Mouse (Mus musculus) cerebellum, adult 11-12 months (tissue): ENCODE data around the gene Ggact.

Source experiments
- DNase-seq: peaks from one replicate; pipeline ENCODE4 v3.0.0; 2022

Gene Ggact

DNA sequence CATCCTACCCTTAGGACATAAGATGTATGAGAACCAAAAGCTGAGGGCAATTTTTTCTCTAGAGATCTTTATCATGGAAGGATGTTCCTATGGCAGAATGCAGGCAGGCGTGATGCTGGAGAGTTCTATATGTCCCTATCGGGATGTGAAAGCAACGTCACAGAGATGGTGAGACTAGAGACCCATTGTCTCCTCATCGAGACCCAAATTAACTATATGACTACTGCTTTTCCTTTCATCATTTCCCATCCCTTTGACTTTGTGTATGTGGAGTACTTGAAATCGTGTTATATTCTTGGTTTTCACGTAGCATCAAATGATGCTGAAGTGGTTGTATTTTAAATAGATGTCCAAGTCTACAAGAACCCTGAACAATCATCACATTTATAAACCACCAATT lies at the start of gene Ggact:
TSS of gene Ggact (minus strand) at position 101 of the 400 bp plus-strand sequence.
- DNase-seq: no peak

DNA sequence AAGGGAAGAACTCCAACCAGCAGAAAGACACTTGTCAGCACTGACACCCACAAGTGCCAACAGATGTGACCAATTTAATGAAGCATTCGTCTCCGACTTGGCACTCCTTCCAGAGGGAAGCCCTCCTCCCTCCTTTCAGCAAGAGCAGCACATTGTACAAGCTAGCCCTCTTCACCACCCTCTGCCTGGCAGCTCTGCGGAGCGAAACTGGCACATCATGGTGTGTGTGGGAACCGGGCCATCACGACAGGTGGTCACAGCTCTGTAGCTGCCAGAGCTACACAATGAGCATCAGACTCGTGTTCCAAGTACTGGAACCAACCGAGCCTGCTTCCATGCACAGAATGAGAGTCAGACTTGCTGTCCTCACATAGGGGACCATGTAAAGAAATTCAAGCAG lies 44.4 kb upstream of the Ggact start:
- peak; percentile 97 for DNase-seq

DNA sequence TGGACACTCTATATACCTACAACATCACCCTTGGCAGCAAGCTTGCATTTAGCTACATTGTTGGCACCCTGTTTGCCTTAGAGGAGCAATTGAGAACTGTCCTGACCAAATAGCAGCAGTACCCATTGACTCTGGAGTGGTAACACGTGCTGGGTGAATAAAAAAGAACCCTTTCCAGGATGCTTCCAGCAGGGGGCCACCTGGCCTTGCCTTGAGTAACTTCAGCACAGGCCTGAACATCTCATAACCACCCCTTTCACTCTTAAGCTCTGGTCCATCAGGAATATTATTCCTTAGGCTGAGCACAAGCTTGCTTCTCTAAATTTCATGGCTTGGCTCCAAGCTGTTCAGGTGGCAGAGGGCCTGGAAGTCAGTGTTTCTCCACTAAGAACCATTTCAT lies 39.8 kb upstream of the Ggact start:
- DNase-seq: peak; percentile 67

DNA sequence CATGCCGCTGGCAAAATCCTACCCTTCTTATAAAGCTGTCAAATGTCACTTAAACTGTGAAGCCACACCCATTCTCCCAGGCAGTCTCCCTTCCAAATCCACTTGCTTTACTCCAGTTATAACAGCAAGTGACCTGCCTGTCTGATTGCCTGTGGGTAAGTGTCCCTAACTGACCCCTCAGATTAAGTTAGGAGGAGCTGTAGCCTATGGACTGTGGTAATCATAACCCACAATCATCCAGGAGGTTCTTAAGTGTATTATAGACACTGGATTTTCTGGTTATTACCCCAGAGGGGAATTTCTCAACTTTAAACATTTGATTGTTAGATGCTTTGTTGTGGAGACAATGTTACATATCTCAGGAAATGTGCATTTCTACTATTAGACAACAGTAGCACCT lies 39.0 kb upstream of the Ggact start:
- no peak for DNase-seq

DNA sequence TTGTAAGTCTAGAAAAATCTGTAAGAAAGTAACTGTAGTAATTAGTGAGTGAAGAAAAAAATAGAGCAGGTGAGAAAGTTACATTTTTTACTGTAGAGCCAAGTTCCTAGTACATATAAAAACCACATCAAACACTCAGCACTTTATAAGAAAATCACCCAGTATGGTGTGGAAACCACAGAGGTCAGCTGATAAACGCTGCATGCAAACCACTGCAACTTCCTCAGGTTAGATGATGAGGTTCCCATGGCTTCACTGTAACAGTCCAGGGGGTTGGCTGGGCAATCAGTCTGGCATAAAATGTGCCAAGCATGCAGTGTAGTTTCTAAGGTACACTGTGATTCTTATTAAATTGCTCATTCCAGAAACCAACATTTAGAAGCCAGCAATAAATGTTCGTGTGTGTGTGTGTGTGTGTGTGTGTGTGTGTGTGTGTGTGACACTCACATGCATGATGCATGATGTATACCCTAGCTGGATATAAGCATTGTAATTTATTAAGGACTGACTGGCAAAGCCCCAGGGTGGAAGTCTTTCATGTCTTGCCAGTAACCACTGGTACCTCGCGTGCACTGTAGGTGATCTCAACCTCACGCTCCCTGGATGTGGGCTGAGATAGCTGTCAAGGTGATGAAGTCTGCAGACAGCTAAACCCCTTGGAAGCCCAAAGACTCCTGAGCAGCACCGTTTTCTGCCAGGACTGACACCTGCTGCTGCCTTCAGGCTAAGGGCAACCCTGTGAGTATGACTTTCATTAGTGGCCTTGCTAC lies 38.3 kb upstream of the Ggact start:
- DNase-seq: no peak

DNA sequence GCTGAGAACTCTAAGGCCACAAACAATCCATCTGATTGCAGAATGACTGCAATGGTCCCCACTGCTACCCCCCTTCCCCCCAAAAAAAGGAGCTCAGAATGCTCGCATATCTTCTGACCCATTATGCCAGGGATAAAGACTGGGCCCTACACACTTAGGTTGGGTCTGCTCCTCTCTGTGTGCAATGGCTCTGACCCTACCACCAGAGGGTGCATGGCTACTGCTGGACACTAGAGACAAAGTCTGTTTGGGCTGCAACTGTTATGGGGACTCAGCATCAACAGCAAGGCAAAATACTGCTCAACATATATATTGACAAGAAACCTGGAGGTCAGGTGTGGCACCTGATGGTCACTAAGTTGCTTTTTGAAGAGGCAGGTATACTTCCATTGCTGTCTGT lies 37.4 kb upstream of the Ggact start:
- no peak for DNase-seq

DNA sequence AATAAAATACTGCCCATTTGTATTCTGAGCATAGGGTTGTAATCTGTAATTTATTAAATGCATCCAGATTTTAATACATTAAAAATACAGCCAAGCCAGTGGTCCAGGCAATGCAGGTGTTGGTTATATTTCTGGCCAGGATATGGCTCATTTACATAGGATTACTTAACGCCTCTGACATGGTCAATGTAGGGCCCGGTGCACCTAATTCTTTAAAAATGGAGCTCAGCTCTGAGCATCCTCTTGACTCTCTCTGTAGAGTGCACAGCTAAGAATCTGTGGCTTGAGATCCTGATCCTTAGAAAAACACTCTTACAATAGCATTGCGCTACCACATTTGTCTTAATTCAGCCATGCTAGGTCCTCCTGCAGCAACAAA lies 29.9 kb upstream of the Ggact start:
- no peak for DNase-seq

DNA sequence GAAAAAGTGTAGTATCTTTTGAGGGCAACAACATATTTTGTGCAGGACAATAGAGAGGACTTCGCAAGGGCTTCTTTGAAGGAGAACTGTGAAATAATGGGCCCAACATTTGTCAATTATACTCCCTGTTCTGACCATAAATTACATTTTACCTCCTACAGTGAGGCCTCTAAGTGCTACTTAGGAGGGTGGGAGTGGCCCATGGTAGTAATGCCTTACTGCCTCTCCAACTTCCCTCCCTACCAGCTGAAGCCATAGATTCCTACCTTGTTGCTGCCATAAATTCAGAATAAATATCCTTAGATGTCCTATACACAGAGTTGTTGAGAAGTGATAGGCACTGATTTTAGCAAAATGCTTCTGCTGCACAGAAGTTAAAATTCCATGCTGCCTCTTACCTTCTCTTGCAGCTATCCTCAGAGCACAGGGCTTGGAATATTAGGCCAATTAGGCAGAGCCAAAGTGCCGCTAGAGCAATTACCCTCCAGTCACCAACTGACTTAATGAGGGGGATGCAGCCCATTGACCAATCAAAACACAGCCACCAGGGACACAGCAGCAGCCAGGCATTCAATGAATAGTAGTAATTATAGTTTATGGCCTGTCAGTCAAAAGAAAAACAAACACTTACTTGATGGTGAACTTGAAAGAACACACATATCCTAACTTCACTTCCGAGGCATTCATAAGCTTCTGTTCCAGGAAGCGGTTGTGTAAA lies 29.4 kb upstream of the Ggact start:
- DNase-seq: no peak

DNA sequence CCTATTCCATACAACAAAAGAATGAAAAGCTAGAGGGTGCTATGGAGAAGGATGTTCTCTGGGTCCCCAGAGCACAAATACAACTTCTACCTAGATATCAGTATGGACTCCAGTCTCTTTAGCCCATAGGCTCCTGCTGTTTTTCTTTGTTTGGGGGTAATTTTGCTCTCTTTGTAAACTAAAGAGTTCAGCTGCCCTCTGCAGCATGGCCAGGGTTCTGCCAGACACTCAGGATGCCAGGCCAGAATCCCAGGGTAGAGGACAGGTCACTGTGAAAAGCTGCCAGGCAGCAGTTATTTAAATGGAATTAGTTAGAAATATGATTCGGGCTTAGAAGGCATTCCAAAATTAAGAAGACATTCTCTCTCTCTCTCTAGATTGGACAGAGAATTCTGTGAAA lies 22.9 kb upstream of the Ggact start:
- DNase-seq: no peak

DNA sequence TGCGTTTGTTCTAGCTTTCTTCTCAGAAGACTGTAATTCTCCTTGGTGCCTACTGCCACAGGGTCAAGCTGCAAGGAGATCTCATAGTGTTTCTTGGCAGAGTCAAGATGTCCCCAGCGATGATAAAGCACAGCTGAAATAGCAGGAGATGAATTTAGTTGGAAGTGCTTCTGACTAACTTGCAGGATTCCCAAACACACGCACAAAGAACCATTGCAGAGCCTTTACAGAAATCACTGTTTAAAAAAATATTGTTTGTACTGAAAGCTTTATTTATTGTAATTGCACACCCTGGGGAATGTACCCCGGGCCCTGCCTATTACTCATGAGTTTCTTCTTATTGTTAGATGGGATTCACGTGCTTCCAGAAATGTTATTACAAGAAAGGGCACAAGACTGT lies 6.5 kb upstream of the Ggact start:
- no peak for DNase-seq

DNA sequence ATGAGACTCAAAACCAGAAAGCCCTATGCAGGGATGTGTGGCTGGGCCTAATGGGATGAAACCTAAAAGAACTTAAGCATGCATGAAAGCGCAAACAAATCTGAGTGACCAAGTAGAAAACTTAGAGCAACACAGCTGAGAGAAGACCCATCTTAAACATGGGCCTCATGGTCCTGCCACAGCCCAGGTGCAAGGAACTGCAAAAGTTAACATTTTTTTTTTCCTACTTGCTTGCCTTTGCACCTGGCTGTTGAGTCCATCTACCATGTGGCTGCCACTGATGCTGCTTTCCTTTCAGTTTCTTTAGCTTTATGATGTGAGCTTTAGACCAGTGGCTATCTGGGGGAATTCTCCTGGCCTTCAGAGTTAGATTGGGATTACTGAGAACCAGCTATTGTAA lies 4.1 kb upstream of the Ggact start:
- DNase-seq: no peak

DNA sequence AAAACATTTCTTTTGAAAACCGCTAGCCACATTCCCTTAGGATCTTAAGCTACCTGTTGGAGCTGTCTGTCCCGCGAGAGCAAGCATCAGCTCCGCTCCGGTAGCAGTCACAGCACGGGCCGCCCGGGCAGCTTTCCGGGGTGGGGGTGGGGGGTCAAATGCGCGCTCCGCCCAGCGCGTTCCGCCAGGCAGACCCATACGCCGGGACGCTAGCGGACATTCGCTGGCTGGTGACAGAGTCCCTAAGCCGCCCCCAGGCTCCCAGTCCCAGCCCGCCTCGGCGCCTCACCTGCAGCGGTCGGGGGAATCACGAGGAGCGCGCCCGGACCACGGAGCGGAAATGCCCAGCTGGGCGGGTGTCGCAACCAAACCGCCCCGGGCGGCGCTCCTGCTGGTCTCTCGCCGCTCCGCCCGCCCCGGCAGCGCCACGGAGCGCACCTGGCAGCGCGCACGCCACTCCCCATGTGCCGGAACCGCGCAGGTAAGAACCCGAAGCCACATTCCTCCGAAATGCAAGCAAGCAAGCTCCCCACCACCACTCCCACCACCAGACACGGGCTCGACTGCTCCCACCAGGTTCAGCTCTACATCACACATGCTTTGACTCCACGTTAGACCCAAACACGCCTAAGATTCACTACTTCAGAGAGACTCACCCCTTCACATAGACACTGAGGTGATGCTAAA lies 602 bp downstream of the Ggact start:
- DNase-seq: peak; percentile 83

DNA sequence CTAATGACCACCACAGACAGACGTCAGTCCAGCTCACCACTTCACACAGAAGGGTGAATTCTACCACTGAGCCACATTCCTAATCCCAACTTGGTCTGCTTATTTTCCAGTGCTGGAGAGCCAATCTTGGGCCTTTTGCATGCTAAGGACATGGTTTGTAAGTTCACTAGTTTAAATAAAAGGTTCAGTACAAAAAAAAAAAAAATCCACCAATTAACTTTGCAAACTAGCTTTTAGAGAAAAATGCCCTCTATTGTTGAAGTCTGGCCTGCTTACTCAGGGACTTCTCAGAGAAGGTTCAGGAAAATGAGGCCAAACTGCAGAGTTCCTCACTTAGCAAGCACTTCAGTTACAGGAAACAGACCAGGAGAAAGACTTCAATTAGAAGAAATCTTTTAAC lies 1.4 kb downstream of the Ggact start:
- peak; percentile 9 for DNase-seq

DNA sequence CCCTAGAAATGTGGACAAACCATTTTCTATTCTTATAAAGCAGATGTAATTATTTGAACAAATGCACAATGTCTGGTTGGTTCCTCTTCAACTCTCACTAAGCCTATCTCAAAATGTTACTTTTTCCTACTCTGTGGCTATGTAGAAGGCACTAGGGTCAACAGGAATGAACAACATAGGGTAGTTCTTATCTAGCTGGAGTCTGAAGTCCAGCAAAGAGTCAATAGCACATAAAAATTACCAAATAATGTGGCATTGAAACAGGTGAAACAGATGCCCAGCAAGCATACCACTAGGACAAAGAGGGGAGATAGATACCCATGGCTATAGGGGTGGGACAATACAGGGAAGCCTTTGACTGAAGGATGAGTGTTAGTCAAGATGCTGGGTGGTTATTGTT lies 2.3 kb downstream of the Ggact start:
- no peak for DNase-seq

DNA sequence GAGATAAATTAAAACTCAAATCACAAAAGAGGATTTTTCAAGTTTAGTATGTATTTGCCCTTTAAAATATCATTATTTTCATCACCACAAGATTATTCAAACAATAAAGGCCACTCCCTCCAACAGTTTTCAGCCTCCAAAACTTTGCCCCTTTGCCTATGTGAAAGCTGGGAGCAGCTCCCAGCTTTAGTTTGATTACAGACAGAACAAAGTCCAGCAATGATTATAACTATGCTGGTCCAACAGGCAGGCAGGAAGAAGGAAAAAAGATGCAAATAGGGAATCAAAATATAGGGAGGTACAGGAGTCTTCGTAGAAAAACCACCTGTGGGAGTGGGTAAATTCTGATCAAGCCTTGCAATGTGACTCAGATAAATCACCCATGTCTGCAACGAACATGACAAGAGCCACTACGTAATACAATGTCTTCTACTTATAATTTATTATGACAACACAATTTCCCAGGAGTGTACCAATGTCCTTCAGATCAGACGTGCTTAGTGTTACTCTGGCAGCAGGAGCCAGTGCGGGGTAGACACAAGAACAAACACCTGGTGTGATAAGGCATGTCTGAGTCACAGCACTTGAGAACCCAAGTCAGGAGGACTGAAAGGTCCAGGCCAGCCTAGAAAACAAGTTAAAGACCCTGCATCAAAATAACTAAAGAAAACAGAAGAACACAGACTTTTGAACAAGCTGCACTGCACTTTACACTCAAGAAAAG lies 4.0 kb downstream of the Ggact start:
- DNase-seq: peak; percentile 10

DNA sequence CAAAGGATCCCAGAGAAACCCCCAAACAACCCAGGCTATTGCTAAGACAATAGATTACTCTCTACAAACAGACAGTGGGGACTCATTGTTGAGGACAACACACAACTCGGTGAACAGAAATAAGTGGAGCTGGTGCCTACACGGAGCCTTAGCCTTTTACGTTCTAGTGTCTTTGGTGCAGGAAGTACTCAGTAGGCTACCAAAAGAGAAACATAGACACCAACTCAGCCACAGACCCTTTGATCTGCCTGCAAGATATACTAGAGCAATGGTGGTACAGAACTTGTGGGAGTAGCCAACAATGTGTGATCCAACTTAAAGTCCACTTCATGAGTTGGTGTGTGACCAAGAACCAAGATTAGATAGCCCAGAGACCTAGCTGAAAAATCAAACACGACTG lies 5.5 kb downstream of the Ggact start:
- DNase-seq: peak; percentile 6

DNA sequence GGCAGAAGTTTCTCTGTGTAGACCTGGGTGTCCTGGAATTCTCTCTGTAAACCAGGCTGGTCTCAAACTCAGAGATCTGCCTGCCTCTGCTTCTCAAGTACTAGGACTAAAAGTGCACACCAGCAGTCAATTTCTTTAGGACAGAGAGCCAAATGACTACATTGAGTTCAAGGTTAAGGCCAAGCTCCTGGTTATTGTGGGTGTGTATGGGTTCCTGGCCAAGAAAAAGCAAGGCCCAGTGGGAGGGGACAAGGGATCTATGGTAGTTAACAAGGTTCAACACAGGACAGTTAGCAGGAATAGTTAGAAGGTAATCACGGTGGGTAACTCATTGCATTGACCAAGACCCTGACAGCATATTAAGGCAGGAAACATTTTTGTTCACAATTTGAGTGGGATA lies 8.6 kb downstream of the Ggact start:
- DNase-seq: peak; percentile 27

DNA sequence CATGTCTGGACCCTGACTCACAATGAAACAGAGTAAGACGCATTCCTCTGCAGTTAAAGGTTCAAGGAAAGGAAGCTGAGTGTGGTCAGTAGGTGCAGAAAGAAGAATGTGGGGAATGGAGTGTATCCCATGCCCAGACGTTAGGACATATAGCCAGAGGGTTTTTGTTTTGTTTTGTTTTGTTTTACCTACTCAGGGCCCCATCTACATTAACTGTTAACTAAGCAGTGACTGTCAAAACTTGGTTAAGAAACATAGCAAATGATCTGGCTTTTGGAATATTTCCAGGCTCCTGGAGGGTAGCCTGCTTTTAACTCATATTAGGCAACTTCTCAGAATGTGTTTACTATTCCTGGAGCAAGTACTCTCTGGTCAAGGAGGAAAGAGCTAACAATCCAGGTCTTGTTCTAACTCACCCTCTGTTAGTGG lies 9.6 kb downstream of the Ggact start:
- DNase-seq: no peak

DNA sequence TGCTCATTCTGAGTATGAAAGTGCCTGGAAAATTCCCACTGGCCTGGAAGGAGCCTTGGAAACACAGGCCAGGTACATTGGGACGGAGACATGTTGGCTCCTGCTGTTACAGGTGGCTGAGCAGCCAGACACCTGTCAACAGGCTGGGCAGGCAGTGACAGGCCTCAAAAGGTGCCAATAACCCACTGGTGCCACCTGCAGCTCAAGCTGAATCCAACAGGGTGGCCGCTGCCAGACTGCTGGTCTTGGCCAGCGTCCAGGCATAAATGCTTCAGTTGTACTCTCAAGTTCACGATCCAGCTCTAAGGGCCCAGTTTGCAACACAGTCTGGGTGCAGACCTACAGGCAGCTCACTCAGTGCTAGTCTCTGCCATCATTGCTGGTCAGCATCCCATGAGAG lies 10.7 kb downstream of the Ggact start:
- peak; percentile 98 for DNase-seq

DNA sequence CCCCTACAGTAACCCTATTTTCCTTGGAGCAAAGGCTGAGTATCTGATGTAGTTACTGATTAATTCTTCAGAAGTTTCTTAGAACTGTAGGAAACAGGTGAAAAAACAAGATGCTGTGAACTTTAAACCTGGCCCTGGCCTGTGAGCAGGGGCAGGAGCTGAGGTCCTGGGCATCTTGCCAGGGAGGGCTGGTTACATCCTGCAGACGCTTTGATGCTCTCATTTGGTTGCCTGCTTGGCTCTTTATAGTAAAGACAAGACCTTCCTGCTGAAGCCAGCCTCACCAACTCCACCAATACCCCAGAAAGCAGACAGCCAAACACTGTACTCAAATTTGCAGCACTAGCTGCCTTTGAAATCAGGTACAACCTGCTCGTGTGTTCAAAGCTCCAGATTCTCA lies 11.4 kb downstream of the Ggact start:
- peak; percentile 78 for DNase-seq

DNA sequence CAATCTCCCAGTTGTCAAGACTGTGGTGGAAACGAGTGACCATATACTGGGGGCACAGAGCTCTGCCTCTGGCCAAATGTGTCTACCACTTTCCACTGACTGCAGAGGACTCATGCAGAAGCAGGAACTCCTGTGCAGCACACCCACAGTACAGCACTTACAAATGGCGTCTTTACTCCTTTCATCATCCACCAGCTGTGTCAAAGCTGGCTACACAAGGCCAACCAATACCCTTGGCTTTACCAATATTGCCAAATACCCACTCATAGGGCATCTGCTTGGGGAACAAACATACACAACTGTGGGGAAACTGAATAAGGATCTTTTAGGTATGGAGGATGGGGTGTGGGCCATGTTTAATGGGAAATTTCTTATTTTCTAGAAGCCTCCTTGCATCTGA lies 11.8 kb downstream of the Ggact start:
- DNase-seq: no peak

DNA sequence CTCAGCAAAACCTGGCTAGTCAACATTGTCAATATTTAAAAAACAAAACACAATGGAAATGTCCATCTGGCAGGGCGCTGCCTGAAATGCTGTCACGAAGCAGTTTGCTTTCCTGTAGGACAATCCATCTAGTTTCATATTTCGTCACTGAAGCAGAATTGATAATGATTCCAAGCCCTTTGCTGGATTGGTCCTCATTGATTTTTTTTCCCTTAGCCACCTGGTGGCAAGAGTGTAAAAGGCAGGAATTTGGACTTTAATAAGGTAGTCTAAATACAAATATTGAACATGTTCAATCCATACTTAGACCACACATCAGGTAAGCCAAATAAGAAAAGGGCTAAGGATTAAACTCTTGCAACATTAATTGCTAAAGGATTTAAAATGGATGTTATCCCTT lies 12.4 kb downstream of the Ggact start:
- no peak for DNase-seq

DNA sequence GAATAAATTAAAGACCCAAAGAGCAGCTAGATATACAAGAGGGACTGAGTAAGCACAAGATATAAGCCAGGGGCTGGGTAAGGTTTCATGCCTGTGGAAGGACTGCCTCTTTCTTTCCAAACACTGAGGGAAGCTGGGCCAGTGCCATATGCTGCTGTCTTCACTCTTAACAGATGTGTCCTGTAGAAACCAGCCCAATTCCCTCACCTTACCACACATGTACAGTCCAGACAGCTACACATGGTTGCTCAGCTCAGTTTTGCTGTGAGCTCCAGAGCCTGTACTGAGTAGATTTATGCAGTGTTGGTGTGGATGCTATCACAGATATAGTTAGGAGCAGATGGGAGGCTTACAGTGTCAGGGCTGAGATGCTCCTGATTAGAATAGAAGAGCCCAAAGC lies 12.9 kb downstream of the Ggact start:
- no peak for DNase-seq
